Mouse (Mus musculus) forebrain, embryonic 14.5 days (tissue): ENCODE measurements around the gene Polr3b. TPM values are rescaled to one million over a fixed set of nuclear protein-coding genes. Genes with fewer than 3 reads are reported as not detected.

Experiments used
- ATAC-seq: fragments of 200-750 bp; cut with Nextera tagmentation; 2 replicates; pipeline ENCODE4 v1.8.0; 2017; ENCODE audit warnings: mild to moderate bottlenecking, moderate library complexity
- DNase-seq: peaks from one replicate; pipeline ENCODE4 v3.0.0-alpha.2; 2015; ENCODE audit warnings: low spot score
- H3K27ac ChIP-seq: fragments of 300-500 bp; sonication (generic); 2 replicates; pipeline ENCODE4 v1.5.1; 2014; ENCODE audit warnings: low read depth, mild to moderate bottlenecking, control low read depth, low read length, moderate library complexity
- H3K27me3 ChIP-seq: fragments of 300-500 bp; sonication (generic); replicated peaks from 2 replicates; pipeline ENCODE4 v1.6.1; 2014; ENCODE audit warnings: low read length, control low read depth, mixed read lengths; ENCODE audit not compliant: control insufficient read depth, insufficient read depth
- H3K36me3 ChIP-seq: fragments of 300-500 bp; sonication (generic); 2 replicates; pipeline ENCODE4 v1.6.1; 2014; ENCODE audit warnings: low read length, control low read depth; ENCODE audit not compliant: control insufficient read depth, insufficient read depth
- H3K4me1 ChIP-seq: fragments of 300-500 bp; sonication (generic); 2 replicates; pipeline ENCODE4 v1.6.1; 2014; ENCODE audit warnings: antibody characterized with exemption, low read length, control low read depth; ENCODE audit not compliant: control insufficient read depth, insufficient read depth
- H3K4me2 ChIP-seq: fragments of 300-500 bp; sonication (generic); 2 replicates; pipeline ENCODE4 v1.6.1; 2014; ENCODE audit warnings: mild to moderate bottlenecking, control low read depth, low read length
- H3K4me3 ChIP-seq: fragments of 300-500 bp; sonication (generic); 2 replicates; pipeline ENCODE4 v1.5.1; 2014; ENCODE audit warnings: low read depth, low read length, control low read depth
- H3K9ac ChIP-seq: fragments of 300-500 bp; sonication (generic); 2 replicates; pipeline ENCODE4 v1.6.1; 2014; ENCODE audit warnings: mild to moderate bottlenecking, low read length, control low read depth, moderate library complexity
- H3K9me3 ChIP-seq: fragments of 300-500 bp; sonication (generic); replicated peaks from 2 replicates; pipeline ENCODE4 v1.6.1; 2016; ENCODE audit warnings: low read length, control low read depth, mixed read lengths; ENCODE audit not compliant: control insufficient read depth
- WGBS: fragments of 180-500 bp; shearing (Covaris S2); extraction: QIAGEN DNeasy Blood & Tissue Kit; methylation state at CpG from one replicate; pipeline ENCODE4 v1.1.7; 2014; 5-methylcytosine and 5-hydroxymethylcytosine counted together
- polyA plus RNA-seq: library from polyadenylated mRNA; unstranded; fragments of >200 nt; fragmentation: Nextera tagmentation; extraction: Ambion mirVana; gene quantifications from 2 replicates; pipeline ENCODE4 v1.2.1, GENCODE M21; 2014

The Polr3b gene
- polyA plus RNA-seq, 1 experiment from 2014 or later = 12.6 TPM

DNA sequence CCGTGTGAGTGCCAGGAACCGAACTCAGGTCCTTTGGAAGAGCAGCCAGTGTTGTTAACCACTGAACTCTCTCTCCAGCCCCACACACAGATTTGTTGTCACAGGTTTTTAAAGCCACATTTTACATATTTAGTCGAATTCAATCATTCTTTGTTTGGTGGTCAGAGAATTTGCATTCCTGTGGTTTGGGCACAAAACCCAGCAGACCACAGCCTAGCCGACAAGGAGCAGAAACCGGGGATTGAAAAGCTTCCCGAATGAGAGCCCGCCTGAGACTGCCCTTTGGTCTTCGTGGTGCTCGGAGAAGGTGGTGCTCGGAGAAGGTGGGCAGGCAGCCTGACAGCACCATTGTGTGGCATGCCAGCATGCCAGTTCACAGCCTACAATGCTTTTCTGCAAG is 91.0 kb downstream of the Polr3b start:
- no peaks in the 10 kb centered on the region for H3K9me3 ChIP-seq
- H3K9ac ChIP-seq = no peak overlapping the region
- H3K27ac ChIP-seq = no peak overlapping the region
- DNase-seq (no peak), ATAC-seq (no peak)
- 61% methylated on average over 10 of the region's 10 CpGs for WGBS
- peaks cover 25% of the 10 kb centered on the region for H3K36me3 ChIP-seq
- H3K4me3 ChIP-seq = no peak overlapping the region
- H3K4me1 ChIP-seq = peaks cover 3% of the 10 kb centered on the region
- no peak overlapping the region for H3K4me2 ChIP-seq
- no peaks in the 10 kb centered on the region for H3K27me3 ChIP-seq

DNA sequence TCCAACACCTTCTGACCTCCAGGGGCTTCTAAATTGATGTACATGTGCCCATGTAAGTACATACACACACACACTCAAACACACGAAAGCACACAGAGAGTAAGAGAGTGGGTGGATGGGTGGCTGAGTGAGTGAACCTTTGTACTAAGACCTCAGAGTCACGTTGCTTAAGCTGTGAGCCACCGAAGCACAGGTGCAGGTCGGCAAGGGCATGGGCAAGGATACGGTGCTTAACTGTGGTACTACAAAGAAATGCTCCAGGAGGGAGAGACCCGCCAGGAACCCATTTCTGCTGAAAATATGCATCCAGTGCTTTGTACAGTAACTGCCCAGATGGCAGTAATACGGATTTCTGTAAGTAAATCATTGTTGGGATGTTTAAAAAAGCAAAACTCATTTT is 93.5 kb downstream of the Polr3b start:
- H3K4me3 ChIP-seq = no peak overlapping the region
- H3K9ac ChIP-seq = no peak overlapping the region
- H3K27ac ChIP-seq = no peak overlapping the region
- H3K4me1 ChIP-seq = peaks cover 2% of the 10 kb centered on the region; the same call in 1 of the 2 replicates
- no peak for DNase-seq
- H3K9me3 ChIP-seq = no peaks in the 10 kb centered on the region
- no peak for ATAC-seq
- peaks cover 29% of the 10 kb centered on the region for H3K36me3 ChIP-seq
- H3K27me3 ChIP-seq = no peaks in the 10 kb centered on the region
- no peak overlapping the region for H3K4me2 ChIP-seq
- 92% methylated on average over 7 of the region's 7 CpGs for WGBS

DNA sequence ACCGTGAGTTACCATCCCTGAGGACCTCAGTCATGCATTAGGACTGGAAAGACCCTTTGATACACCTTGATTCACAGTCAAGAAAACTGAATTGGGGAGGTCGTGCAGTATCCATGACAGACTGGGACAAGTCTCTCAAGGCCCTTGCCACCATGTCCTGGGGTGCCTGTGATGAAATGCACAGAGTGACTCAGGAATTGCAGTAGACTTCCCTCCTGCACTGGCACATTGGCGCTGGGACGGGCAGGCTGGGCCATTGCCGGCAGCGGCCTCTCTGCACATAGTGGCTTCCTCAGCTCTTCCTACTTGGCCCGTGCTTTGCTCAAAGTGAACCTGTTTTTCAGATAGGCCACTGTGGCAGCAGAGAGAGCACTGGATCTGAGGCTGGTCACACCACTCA is 94.5 kb downstream of the Polr3b start:
- DNase-seq (no peak), ATAC-seq (no peak)
- no peak overlapping the region for H3K4me2 ChIP-seq
- no peaks in the 10 kb centered on the region for H3K27me3 ChIP-seq
- H3K4me1 ChIP-seq = no peaks in the 10 kb centered on the region
- no peaks in the 10 kb centered on the region for H3K9me3 ChIP-seq
- no peak overlapping the region for H3K4me3 ChIP-seq
- no peak overlapping the region for H3K9ac ChIP-seq
- H3K27ac ChIP-seq = no peak overlapping the region
- 96% methylated on average over 7 of the region's 7 CpGs for WGBS
- H3K36me3 ChIP-seq = peaks cover 38% of the 10 kb centered on the region

DNA sequence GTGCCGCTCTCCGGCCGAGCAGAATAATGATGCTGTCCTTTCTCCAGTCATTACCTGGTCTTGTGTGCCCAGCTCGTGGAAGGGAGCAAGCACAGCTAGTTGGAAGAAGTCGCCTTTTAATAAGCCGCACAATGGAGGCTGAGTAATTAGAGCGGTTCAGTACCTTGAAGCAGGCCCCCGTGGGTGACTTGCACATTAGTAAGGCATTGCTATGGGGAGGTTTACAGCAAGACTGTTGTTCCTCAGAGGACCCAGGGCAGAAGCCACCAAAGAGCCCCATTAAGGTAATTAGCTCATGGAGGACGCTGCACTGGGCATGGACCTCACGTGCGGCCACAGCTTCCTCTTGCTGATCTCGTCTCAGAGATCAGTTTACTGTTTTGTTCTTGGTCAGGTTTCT is 100.6 kb downstream of the Polr3b start:
- Histone ChIP-seq H3K9me3 (no peaks in the 10 kb centered on the region), H3K36me3 (peaks cover 32% of the 10 kb centered on the region; the same call in 1 of the 2 replicates), H3K9ac (no peak overlapping the region), H3K4me2 (no peak overlapping the region), H3K4me3 (no peak overlapping the region), H3K4me1 (peaks cover 2% of the 10 kb centered on the region; the same call in 1 of the 2 replicates), H3K27ac (no peak overlapping the region), H3K27me3 (no peaks in the 10 kb centered on the region)
- peak; percentile 13 for DNase-seq
- ATAC-seq = no peak
- WGBS = 26% methylated on average over 12 of the region's 12 CpGs

DNA sequence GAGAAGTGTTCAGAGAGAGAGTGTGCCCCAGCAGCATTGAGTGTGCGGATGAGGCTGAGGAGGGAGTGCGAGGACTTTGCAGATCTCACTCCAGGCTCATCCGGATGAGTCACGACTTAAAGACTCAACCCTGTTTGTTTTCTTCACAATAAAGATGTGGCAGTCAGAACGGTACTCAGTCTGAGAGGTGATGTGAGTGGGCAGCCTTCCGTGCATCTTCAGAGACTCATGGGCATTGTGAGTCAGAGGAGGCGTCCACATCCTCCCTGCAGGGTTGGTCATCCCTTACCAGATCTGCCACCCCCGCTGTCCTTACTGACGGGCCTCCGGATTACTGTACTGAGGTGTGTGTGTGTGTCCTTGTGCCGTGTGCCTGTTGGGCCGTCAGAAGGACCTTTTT is 104.9 kb downstream of the Polr3b start:
- 91% methylated on average over 12 of the region's 12 CpGs for WGBS
- H3K9me3 ChIP-seq = no peaks in the 10 kb centered on the region
- no peak overlapping the region for H3K4me2 ChIP-seq
- H3K9ac ChIP-seq = no peak overlapping the region
- no peaks in the 10 kb centered on the region for H3K27me3 ChIP-seq
- DNase-seq (no peak), ATAC-seq (no peak)
- peaks cover 2% of the 10 kb centered on the region; the same call in 1 of the 2 replicates for H3K4me1 ChIP-seq
- peaks cover 18% of the 10 kb centered on the region; the same call in 1 of the 2 replicates for H3K36me3 ChIP-seq
- H3K4me3 ChIP-seq = no peak overlapping the region
- no peak overlapping the region for H3K27ac ChIP-seq

DNA sequence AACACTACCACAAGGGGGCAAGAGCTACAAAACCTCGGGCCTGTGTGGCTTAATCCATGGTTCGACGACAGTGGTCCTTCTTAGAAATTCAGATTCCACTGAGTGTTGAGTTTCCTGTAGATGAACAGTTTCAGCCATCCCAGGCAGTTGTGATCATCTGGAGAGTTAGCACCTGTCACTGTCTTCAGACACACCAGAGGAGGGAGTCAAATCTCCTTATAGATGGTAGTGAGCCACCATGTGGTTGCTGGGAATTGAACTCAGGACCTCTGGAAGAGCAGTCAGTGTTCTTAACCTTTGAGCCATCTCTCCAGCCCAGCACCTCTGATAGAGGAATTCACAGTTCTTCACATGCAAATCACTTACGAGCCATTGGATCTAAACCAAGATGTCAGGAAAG is 105.7 kb downstream of the Polr3b start:
- Histone ChIP-seq H3K27ac (no peak overlapping the region), H3K4me2 (no peak overlapping the region), H3K27me3 (no peaks in the 10 kb centered on the region), H3K9ac (no peak overlapping the region), H3K36me3 (peaks cover 18% of the 10 kb centered on the region; the same call in 1 of the 2 replicates), H3K4me3 (no peak overlapping the region), H3K4me1 (no peaks in the 10 kb centered on the region), H3K9me3 (no peaks in the 10 kb centered on the region)
- DNase-seq = no peak
- ATAC-seq = no peak
- 77% methylated on average over 4 of the region's 4 CpGs for WGBS

DNA sequence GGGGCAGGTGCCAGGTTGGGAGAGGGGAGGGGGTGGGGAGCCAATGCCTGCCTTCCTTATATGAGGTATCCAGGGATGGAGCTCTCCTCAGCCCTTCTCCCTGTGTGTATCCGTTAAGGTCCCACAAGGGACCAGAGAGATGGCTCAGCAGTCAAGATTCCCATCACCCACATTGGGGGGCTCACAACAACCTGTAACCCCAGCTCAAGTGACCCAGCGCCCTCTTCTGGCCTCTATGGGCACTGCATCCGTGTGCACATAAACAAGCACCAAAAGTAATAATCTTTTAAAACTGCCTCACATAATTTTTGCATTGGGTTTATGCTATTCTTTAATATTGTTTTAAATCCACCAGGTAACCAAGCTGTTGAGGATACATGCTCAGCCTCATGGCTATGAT is 108.0 kb downstream of the Polr3b start:
- no peak overlapping the region for H3K4me3 ChIP-seq
- no peaks in the 10 kb centered on the region for H3K4me1 ChIP-seq
- H3K9ac ChIP-seq = no peak overlapping the region
- H3K27me3 ChIP-seq = no peaks in the 10 kb centered on the region
- 87% methylated on average over 3 of the region's 3 CpGs for WGBS
- no peaks in the 10 kb centered on the region for H3K9me3 ChIP-seq
- H3K27ac ChIP-seq = no peak overlapping the region
- H3K4me2 ChIP-seq = no peak overlapping the region
- ATAC-seq (no peak), DNase-seq (no peak)
- peaks cover 15% of the 10 kb centered on the region; the same call in 1 of the 2 replicates for H3K36me3 ChIP-seq

DNA sequence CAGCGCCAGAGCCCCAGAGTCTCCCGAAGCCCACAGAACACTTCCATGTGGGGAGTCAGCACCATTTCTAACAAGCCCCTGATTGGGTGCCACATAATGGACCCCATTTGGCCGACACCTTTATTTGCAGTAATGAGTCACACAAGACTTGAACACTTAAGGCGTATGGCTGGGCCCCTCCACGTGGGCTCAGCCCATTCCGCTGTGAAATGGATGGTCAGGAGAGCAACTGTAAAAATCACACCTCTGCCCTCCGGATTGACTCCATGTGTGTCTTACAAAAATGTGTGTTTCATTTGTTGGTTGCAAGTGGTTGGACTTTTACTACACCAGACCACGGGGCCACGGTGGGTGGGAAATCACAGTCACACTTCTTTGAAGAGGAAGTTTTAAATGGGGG is 108.9 kb downstream of the Polr3b start:
- H3K4me1 ChIP-seq = no peaks in the 10 kb centered on the region
- 88% methylated on average over 9 of the region's 9 CpGs for WGBS
- no peaks in the 10 kb centered on the region for H3K27me3 ChIP-seq
- no peak overlapping the region for H3K4me2 ChIP-seq
- no peaks in the 10 kb centered on the region for H3K9me3 ChIP-seq
- DNase-seq (no peak), ATAC-seq (no peak)
- no peak overlapping the region for H3K27ac ChIP-seq
- no peak overlapping the region for H3K4me3 ChIP-seq
- peaks cover 10% of the 10 kb centered on the region; the same call in 1 of the 2 replicates for H3K36me3 ChIP-seq
- no peak overlapping the region for H3K9ac ChIP-seq

DNA sequence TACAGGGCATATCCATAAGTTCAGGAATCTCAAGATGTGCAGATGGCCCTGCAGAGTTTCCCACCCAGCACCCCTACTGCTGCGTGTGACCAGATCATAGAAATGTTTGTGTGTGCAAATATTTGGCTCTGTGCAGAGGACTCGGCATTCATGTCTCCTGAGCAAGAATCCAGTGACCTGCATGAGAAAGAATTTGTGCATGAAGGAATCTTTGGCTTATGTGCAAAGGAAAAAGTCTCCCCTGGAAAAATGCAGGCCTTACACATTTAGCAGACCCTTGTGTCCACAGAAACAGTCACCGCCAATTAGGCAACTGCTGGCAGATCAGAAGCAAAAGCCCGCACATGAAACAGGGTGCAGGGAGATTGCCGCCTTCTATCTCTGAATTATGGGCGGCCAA is 111.4 kb downstream of the Polr3b start:
- H3K36me3 ChIP-seq = no peaks in the 10 kb centered on the region
- H3K4me3 ChIP-seq = no peak overlapping the region
- no peaks in the 10 kb centered on the region for H3K27me3 ChIP-seq
- no peak overlapping the region for H3K4me2 ChIP-seq
- no peaks in the 10 kb centered on the region for H3K9me3 ChIP-seq
- no peak overlapping the region for H3K9ac ChIP-seq
- H3K27ac ChIP-seq = no peak overlapping the region
- ATAC-seq (no peak), DNase-seq (no peak)
- H3K4me1 ChIP-seq = no peaks in the 10 kb centered on the region
- WGBS = 78% methylated on average over 6 of the region's 6 CpGs
